Mouse (Mus musculus) liver, adult 2 months (tissue): ENCODE measurements around the gene Gjd3.

ENCODE experiments used
- CTCF ChIP-seq: fragments of 200-500 bp; IDR thresholded peaks from 2 replicates; pipeline ENCODE4 v1.5.1; 2011; ENCODE audit warnings: low read depth, low read length, control low read depth
- POLR2A ChIP-seq: fragments of 200-500 bp; IDR thresholded peaks from 2 replicates; pipeline ENCODE4 v1.6.1; 2011; ENCODE audit warnings: low read length, control low read depth; ENCODE audit not compliant: insufficient read depth; ENCODE audit errors: extremely low read depth

DNA sequence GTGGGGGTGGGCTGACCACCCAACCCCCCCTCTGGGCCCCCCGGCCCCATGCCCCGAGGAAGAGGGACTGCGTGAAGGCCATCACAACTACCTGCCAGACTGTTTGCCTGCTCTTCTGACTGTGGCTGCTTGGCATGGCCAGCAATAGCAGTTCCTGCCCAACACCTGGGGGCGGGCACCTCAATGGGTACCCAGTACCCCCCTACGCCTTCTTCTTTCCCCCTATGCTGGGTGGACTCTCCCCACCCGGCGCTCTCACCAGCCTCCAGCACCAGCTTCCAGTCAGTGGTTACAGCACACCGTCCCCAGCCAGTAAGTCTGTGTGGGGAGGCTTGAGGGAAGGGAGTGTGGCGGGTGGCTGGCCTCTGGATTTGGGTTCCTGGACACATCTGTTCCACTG lies 32.3 kb downstream of the Gjd3 start:
- TF ChIP-seq CTCF = no peak
- TF ChIP-seq POLR2A = no peak
